Mouse (Mus musculus) left cerebral cortex, adult 2 months (tissue): ENCODE results near the gene Zan. TPM values are rescaled to one million over a fixed set of nuclear protein-coding genes. Genes with fewer than 3 reads are reported as not detected.
"Not testable (repeated sequence)": the region's sequence is repeated elsewhere in the genome, so short reads cannot be mapped to it uniquely, and the experiment has no call there.

ENCODE experiments used
- DNase-seq, 2 experiments: peaks; one replicate each; pipeline ENCODE4 v3.0.0; 2021 to 2022; ENCODE audit warnings: low spot score in 2 of 2, mixed read lengths in 1 of 2; ENCODE audit errors: extremely low spot score in 1 of 2
- H3K27ac ChIP-seq: fragments of 200-600 bp; 2 replicates; pipeline ENCODE4 v1.8.1; 2022
- H3K4me3 ChIP-seq: fragments of 200-600 bp; 2 replicates; pipeline ENCODE4 v1.8.1; 2022
- CTCF ChIP-seq: fragments of 200-600 bp; IDR thresholded peaks from 2 replicates; pipeline ENCODE4 v1.8.1; 2022; ENCODE audit warnings: antibody characterized with exemption, mild to moderate bottlenecking, moderate library complexity
- intact Hi-C: fragments of 180-260 bp; cut with DNase I; formaldehyde crosslinking; loops from one replicate; pipeline ENCODE4 v1.15.1; 2025
- total RNA-seq, 2 experiments: library from RNA; stranded (reverse); gene quantifications; 2 replicates each; pipeline ENCODE4 v1.2.3; 2021

Zan gene
- total RNA-seq, 2 experiments from 2014 or later = 0.30 to 0.38 TPM

GRCm38 (mm10) chr5:137445536-137445935 is 31.3 kb downstream of the Zan start:
- H3K4me3 ChIP-seq = no peak overlapping the region
- no peak for TF ChIP-seq CTCF
- H3K27ac ChIP-seq = no peak overlapping the region
- no peak for DNase-seq
- intact Hi-C loops = no loop called here

- no peak for TF ChIP-seq CTCF
- Histone ChIP-seq H3K4me3 (no peak overlapping the region), H3K27ac (no peak overlapping the region)
- intact Hi-C loops = no loop called here
- no peak for DNase-seq
Observed at GRCm38 (mm10) chr5:137440216-137440855, 36.5 kb downstream of the Zan start.

- no peak overlapping the region for H3K4me3 ChIP-seq
- TF ChIP-seq CTCF = no peak
- no peak overlapping the region for H3K27ac ChIP-seq
- DNase-seq = no peak
- intact Hi-C loops = no loop called here
Observed at GRCm38 (mm10) chr5:137433889-137434288, 43.0 kb downstream of the Zan start.

- DNase-seq, H3K27ac ChIP-seq, H3K4me3 ChIP-seq, intact Hi-C loops: not testable (repeated sequence)
Observed at GRCm38 (mm10) chr5:137430402-137430801, 46.5 kb downstream of the Zan start.

GRCm38 (mm10) chr5:137425648-137426047 is 51.2 kb downstream of the Zan start:
- no peak overlapping the region for H3K27ac ChIP-seq
- DNase-seq = no peak
- H3K4me3 ChIP-seq = no peak overlapping the region
- no peak for TF ChIP-seq CTCF
- intact Hi-C loops = no loop called here

GRCm38 (mm10) chr5:137419841-137420240 is 57.0 kb downstream of the Zan start:
- H3K27ac ChIP-seq = no peak overlapping the region
- DNase-seq = no peak
- H3K4me3 ChIP-seq = no peak overlapping the region
- TF ChIP-seq CTCF = no peak
- intact Hi-C loops = no loop called here

- DNase-seq = no peak
- Histone ChIP-seq H3K4me3 (no peak overlapping the region), H3K27ac (no peak overlapping the region)
- intact Hi-C loops = no loop called here
- TF ChIP-seq CTCF = no peak
Observed at GRCm38 (mm10) chr5:137419105-137419504, 57.8 kb downstream of the Zan start.

- intact Hi-C loops = no loop called here
- no peak for DNase-seq
- TF ChIP-seq CTCF = no peak
Observed at GRCm38 (mm10) chr5:137414253-137414652, 62.6 kb downstream of the Zan start.

GRCm38 (mm10) chr5:137411235-137411634 is 65.6 kb downstream of the Zan start:
- no peak overlapping the region for H3K4me3 ChIP-seq
- intact Hi-C loops = no loop called here
- DNase-seq = no peak
- H3K27ac ChIP-seq = no peak overlapping the region
- TF ChIP-seq CTCF = no peak

More at GRCm38 (mm10) chr5:137414253-137414652, 62.6 kb downstream of the Zan start:
- H3K4me3 ChIP-seq = no peak overlapping the region
- H3K27ac ChIP-seq = no peak overlapping the region

- intact Hi-C loops = no loop called here
- TF ChIP-seq CTCF = no peak
- Histone ChIP-seq H3K27ac (no peak overlapping the region), H3K4me3 (no peak overlapping the region)
- no peak for DNase-seq
Observed at GRCm38 (mm10) chr5:137410549-137410948, 66.3 kb downstream of the Zan start.

GRCm38 (mm10) chr5:137410066-137410465 is 66.8 kb downstream of the Zan start:
- Histone ChIP-seq H3K4me3 (no peak overlapping the region), H3K27ac (no peak overlapping the region)
- no peak for DNase-seq
- TF ChIP-seq CTCF = no peak
- intact Hi-C loops = no loop called here

GRCm38 (mm10) chr5:137409451-137409850 is 67.4 kb downstream of the Zan start:
- H3K27ac ChIP-seq = no peak overlapping the region
- no peak for TF ChIP-seq CTCF
- intact Hi-C loops = no loop called here
- no peak for DNase-seq
- H3K4me3 ChIP-seq = no peak overlapping the region

- no peak overlapping the region for H3K27ac ChIP-seq
- no peak overlapping the region for H3K4me3 ChIP-seq
- no peak for TF ChIP-seq CTCF
- no peak for DNase-seq
- intact Hi-C loops = no loop called here
Observed at GRCm38 (mm10) chr5:137404081-137404480, 72.8 kb downstream of the Zan start.
